Mouse (Mus musculus): ENCODE data around the gene Myo16. TPM values are rescaled to one million over a fixed set of nuclear protein-coding genes. Genes with fewer than 3 reads are reported as not detected.

The Myo16 gene
- polyA plus RNA-seq, 1 experiment from 2014 or later = 0.25 TPM

DNA sequence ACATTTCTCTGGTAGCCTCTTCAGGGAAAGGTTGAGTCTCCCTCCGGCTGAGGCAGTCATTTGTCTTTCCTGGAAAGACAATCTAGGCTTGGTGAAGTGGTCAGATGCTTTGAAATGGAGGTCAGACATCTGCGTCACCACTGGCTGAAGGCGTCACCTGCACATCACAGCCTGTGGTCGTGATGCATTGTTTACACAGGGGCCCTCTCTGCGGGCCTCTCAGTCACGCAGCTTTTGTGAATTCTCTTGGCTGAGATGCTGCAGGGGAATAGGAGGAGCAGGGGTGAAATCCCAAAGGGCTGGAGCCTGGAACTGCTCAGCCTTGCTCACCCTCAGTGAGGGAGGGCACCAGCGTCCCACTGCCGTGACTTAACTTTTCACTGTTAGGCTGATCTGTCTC, 346.1 kb downstream of the Myo16 start:
- H3K4me1 ChIP-seq (ENCODE audit: insufficient read depth, low read length) = no peaks in the 10 kb centered on the region
- no peak overlapping the region for H3K4me3 ChIP-seq (ENCODE audit: low read length)
- no peak overlapping the region for H3K27ac ChIP-seq (ENCODE audit: low read length)
- H3K27me3 ChIP-seq (ENCODE audit: insufficient read depth, low read length) = no peaks in the 10 kb centered on the region
- H3K9me3 ChIP-seq (ENCODE audit: low read length) = 0 out of 2 replicates have a peak, but pooled peaks cover 6% of the 10 kb centered on the region
- WGBS = 20% methylated on average over 8 of the region's 8 CpGs
- no peak overlapping the region for H3K4me2 ChIP-seq (replicated peaks; ENCODE audit: low read depth, low read length)
- no peaks in the 10 kb centered on the region for H3K36me3 ChIP-seq (ENCODE audit: insufficient read depth, low read length)
- no peak for ATAC-seq (ENCODE audit: low FRiP score, low TSS enrichment)
- H3K9ac ChIP-seq (replicated peaks; ENCODE audit: low read length) = no peak overlapping the region

- H3K27ac ChIP-seq (ENCODE audit: low read length) = no peak overlapping the region
- 85% methylated on average over 6 of the region's 6 CpGs for WGBS
- H3K27me3 ChIP-seq (ENCODE audit: insufficient read depth, low read length) = no peaks in the 10 kb centered on the region
- H3K4me3 ChIP-seq (ENCODE audit: low read length) = no peak overlapping the region
- no peak overlapping the region for H3K4me2 ChIP-seq (replicated peaks; ENCODE audit: low read depth, low read length)
- H3K36me3 ChIP-seq (ENCODE audit: insufficient read depth, low read length) = no peaks in the 10 kb centered on the region
- H3K9ac ChIP-seq (replicated peaks; ENCODE audit: low read length) = no peak overlapping the region
- H3K9me3 ChIP-seq (ENCODE audit: low read length) = 0 out of 2 replicates have a peak, but pooled peaks cover 6% of the 10 kb centered on the region
- no peaks in the 10 kb centered on the region for H3K4me1 ChIP-seq (ENCODE audit: insufficient read depth, low read length)
- ATAC-seq (ENCODE audit: low FRiP score, low TSS enrichment) = no peak
Measured at GRCm38 (mm10) chr8:10500465-10500864, 346.8 kb downstream of the Myo16 start.

DNA sequence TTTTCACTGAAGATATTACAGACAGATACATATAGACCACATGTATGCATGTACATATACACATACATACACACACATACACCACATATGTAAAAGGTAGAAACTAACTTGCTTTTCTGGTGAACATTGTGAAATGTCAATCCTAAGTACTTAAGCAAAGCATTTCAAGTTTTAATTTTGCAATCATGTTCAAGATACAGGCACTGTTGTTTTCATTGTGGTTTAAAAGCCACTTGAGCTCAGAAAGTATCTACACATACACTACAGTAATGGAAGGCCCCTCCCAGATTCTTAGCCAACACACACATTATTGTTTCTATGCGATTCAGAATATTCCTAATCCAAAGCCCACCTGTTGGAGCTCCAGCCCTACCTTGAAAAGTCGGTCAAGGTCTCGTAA, 348.0 kb downstream of the Myo16 start:
- WGBS = 97% methylated on average over 3 of the region's 3 CpGs
- no peak overlapping the region for H3K9ac ChIP-seq (replicated peaks; ENCODE audit: low read length)
- no peak overlapping the region for H3K4me2 ChIP-seq (replicated peaks; ENCODE audit: low read depth, low read length)

GRCm38 (mm10) chr8:10512105-10512504, 358.4 kb downstream of the Myo16 start:
- Histone ChIP-seq H3K9ac (replicated peaks; ENCODE audit: low read length) (no peak overlapping the region), H3K27ac (ENCODE audit: low read length) (no peak overlapping the region), H3K27me3 (ENCODE audit: insufficient read depth, low read length) (no peaks in the 10 kb centered on the region), H3K36me3 (ENCODE audit: insufficient read depth, low read length) (no peaks in the 10 kb centered on the region), H3K9me3 (ENCODE audit: low read length) (0 out of 2 replicates have a peak, but pooled peaks cover 2% of the 10 kb centered on the region), H3K4me2 (replicated peaks; ENCODE audit: low read depth, low read length) (no peak overlapping the region), H3K4me3 (ENCODE audit: low read length) (no peak overlapping the region), H3K4me1 (ENCODE audit: insufficient read depth, low read length) (no peaks in the 10 kb centered on the region)
- 84% methylated on average over 3 of the region's 3 CpGs for WGBS
- ATAC-seq (ENCODE audit: low FRiP score, low TSS enrichment) = no peak

More for the DNA sequence above, 348.0 kb downstream of the Myo16 start:
- H3K36me3 ChIP-seq (ENCODE audit: insufficient read depth, low read length) = no peaks in the 10 kb centered on the region
- no peaks in the 10 kb centered on the region for H3K27me3 ChIP-seq (ENCODE audit: insufficient read depth, low read length)
- H3K9me3 ChIP-seq (ENCODE audit: low read length) = no peaks in the 10 kb centered on the region
- H3K4me1 ChIP-seq (ENCODE audit: insufficient read depth, low read length) = no peaks in the 10 kb centered on the region
- H3K27ac ChIP-seq (ENCODE audit: low read length) = no peak overlapping the region
- no peak for ATAC-seq (ENCODE audit: low FRiP score, low TSS enrichment)
- H3K4me3 ChIP-seq (ENCODE audit: low read length) = no peak overlapping the region

DNA sequence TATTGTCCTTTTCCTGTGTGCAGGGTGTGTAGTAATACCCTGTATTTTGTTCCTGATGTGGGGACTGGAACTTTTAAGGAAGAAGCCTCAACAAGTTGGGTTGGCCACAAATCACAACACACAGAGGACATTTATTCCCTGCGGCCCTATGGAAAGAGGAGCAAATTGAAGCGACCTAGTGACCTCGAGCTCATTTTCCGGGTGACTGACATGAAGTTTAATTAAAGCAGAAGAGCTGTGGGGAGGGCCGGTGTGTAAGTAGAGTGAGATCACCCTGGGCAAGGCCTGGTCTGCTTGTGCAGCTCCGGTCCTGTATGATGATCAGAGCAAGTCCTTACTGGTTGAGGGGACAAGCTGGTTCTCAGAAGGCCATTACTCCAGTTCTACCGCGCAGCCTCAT, 363.7 kb downstream of the Myo16 start:
- WGBS = 42% methylated on average over 8 of the region's 8 CpGs
- no peak overlapping the region for H3K4me3 ChIP-seq (ENCODE audit: low read length)
- no peaks in the 10 kb centered on the region for H3K36me3 ChIP-seq (ENCODE audit: insufficient read depth, low read length)
- no peaks in the 10 kb centered on the region for H3K4me1 ChIP-seq (ENCODE audit: insufficient read depth, low read length)
- H3K27ac ChIP-seq (ENCODE audit: low read length) = no peak overlapping the region
- no peak overlapping the region for H3K9ac ChIP-seq (replicated peaks; ENCODE audit: low read length)
- ATAC-seq (ENCODE audit: low FRiP score, low TSS enrichment) = no peak
- no peak overlapping the region for H3K4me2 ChIP-seq (replicated peaks; ENCODE audit: low read depth, low read length)
- H3K9me3 ChIP-seq (ENCODE audit: low read length) = no peaks in the 10 kb centered on the region
- H3K27me3 ChIP-seq (ENCODE audit: insufficient read depth, low read length) = no peaks in the 10 kb centered on the region

DNA sequence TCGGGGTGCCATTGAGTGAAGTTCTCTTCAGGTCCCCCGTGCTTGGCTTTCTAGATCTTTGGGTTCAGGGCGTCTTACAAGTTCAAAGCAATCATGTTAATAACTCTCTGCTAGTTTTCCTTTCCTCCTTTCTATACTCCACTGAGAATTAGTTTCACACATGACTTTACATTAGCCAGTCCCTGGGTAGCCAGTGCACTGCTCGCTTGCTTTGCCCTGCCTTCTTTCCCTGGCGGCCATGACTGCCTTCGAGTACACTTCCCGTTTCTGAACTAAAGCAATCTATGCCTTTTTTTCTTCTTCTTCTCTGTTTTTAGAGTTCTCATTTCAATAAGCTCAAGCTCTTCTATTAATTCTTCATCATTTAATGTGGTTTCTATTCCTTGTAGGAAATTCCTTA, 365.6 kb downstream of the Myo16 start:
- H3K4me2 ChIP-seq (replicated peaks; ENCODE audit: low read depth, low read length) = no peak overlapping the region
- no peaks in the 10 kb centered on the region for H3K9me3 ChIP-seq (ENCODE audit: low read length)
- no peaks in the 10 kb centered on the region for H3K4me1 ChIP-seq (ENCODE audit: insufficient read depth, low read length)
- H3K4me3 ChIP-seq (ENCODE audit: low read length) = no peak overlapping the region
- no peak overlapping the region for H3K9ac ChIP-seq (replicated peaks; ENCODE audit: low read length)
- WGBS = 73% methylated on average over 7 of the region's 7 CpGs
- H3K36me3 ChIP-seq (ENCODE audit: insufficient read depth, low read length) = no peaks in the 10 kb centered on the region
- ATAC-seq (ENCODE audit: low FRiP score, low TSS enrichment) = no peak
- no peak overlapping the region for H3K27ac ChIP-seq (ENCODE audit: low read length)
- H3K27me3 ChIP-seq (ENCODE audit: insufficient read depth, low read length) = no peaks in the 10 kb centered on the region

DNA sequence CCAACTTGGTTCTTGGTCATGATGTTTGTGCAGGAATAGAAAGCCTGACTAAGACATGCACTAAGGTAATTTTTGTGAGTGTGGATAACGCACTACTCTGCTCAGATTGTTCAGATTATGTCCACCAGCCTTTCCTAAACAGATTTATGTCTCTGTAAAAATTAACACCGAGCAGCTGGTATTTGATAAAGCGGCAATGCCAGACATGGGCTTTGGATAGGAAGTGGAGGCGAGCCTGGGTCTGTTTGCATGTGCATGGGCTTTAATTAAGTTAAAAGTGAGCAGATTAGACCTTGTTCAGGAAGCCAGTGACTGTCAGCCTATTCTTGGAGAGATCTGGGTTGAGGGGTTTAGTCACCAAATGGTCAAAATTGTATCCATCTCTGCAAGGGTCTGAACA, 367.8 kb downstream of the Myo16 start:
- no peaks in the 10 kb centered on the region for H3K4me1 ChIP-seq (ENCODE audit: insufficient read depth, low read length)
- WGBS = 77% methylated on average over 4 of the region's 4 CpGs
- H3K4me3 ChIP-seq (ENCODE audit: low read length) = no peak overlapping the region
- H3K9me3 ChIP-seq (ENCODE audit: low read length) = no peaks in the 10 kb centered on the region
- H3K27me3 ChIP-seq (ENCODE audit: insufficient read depth, low read length) = no peaks in the 10 kb centered on the region
- no peaks in the 10 kb centered on the region for H3K36me3 ChIP-seq (ENCODE audit: insufficient read depth, low read length)
- H3K4me2 ChIP-seq (replicated peaks; ENCODE audit: low read depth, low read length) = no peak overlapping the region
- no peak overlapping the region for H3K27ac ChIP-seq (ENCODE audit: low read length)
- no peak for ATAC-seq (ENCODE audit: low FRiP score, low TSS enrichment)
- H3K9ac ChIP-seq (replicated peaks; ENCODE audit: low read length) = no peak overlapping the region

- WGBS = 67% methylated on average over 4 of the region's 4 CpGs
Measured at GRCm38 (mm10) chr8:10525686-10526085, 372.0 kb downstream of the Myo16 start.

DNA sequence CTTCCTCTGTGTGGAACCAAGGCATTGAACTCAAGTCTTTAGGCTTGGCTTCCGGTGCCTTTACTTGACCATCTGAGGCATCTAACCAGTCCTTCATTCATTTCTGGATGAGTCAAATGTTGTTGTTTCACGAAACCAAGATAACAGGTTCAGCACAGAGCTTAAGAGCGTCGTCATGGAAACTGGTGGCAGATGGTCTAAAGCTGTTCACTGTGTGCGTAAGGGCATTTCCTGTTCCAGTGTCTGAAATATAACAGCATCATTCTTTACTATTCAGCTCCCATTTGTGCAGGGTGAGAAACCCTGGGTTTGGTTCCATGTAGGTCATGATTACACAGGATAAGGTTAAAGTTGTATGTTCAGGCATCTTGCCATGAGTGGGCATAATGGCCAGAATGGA, 372.9 kb downstream of the Myo16 start:
- Histone ChIP-seq H3K27me3 (ENCODE audit: insufficient read depth, low read length) (no peaks in the 10 kb centered on the region), H3K4me1 (ENCODE audit: insufficient read depth, low read length) (no peaks in the 10 kb centered on the region), H3K36me3 (ENCODE audit: insufficient read depth, low read length) (no peaks in the 10 kb centered on the region), H3K9ac (replicated peaks; ENCODE audit: low read length) (no peak overlapping the region), H3K9me3 (ENCODE audit: low read length) (no peaks in the 10 kb centered on the region), H3K4me3 (ENCODE audit: low read length) (no peak overlapping the region), H3K27ac (ENCODE audit: low read length) (no peak overlapping the region), H3K4me2 (replicated peaks; ENCODE audit: low read depth, low read length) (no peak overlapping the region)
- 73% methylated on average over 5 of the region's 5 CpGs for WGBS
- no peak for ATAC-seq (ENCODE audit: low FRiP score, low TSS enrichment)

More at GRCm38 (mm10) chr8:10525686-10526085, 372.0 kb downstream of the Myo16 start:
- ATAC-seq (ENCODE audit: low FRiP score, low TSS enrichment) = no peak
- H3K9me3 ChIP-seq (ENCODE audit: low read length) = no peaks in the 10 kb centered on the region
- no peaks in the 10 kb centered on the region for H3K4me1 ChIP-seq (ENCODE audit: insufficient read depth, low read length)
- no peak overlapping the region for H3K27ac ChIP-seq (ENCODE audit: low read length)
- no peak overlapping the region for H3K9ac ChIP-seq (replicated peaks; ENCODE audit: low read length)
- H3K36me3 ChIP-seq (ENCODE audit: insufficient read depth, low read length) = no peaks in the 10 kb centered on the region
- no peak overlapping the region for H3K4me3 ChIP-seq (ENCODE audit: low read length)
- H3K4me2 ChIP-seq (replicated peaks; ENCODE audit: low read depth, low read length) = no peak overlapping the region
- no peaks in the 10 kb centered on the region for H3K27me3 ChIP-seq (ENCODE audit: insufficient read depth, low read length)

DNA sequence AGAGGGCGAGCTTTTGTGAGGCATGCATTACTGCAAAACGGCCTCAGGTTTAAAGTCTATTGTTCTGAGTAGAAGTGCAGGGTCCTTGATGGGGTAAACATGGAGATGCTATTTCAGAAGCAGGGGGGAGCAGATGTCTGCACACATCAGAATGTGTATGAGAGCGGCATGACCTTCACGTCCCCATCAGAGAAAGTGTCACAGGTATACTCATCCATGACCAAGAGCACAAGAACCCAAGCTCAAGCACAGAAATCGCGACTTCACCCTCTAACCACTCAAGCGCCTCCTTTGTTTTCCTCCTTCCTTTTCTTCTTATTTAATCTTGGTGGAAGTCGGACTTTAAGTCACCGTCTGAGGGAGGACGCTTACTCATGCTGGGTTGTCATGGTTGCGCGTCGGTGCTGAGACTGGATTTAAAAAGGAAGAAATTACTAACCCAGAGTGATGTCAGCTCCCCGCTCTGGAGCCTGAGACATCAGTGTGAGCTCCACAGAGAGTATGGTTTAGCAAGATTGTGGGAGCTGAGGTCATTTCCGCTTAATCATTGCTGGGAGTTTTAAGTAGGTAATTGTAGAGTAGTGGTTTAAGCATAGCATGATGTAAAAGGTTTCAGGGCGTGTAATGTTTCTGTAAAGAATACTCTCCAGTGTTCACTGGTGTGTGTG, 381.0 kb downstream of the Myo16 start:
- ATAC-seq (ENCODE audit: low FRiP score, low TSS enrichment) = no peak
- H3K36me3 ChIP-seq (ENCODE audit: insufficient read depth, low read length) = no peaks in the 10 kb centered on the region
- no peaks in the 10 kb centered on the region for H3K9me3 ChIP-seq (ENCODE audit: low read length)
- H3K27ac ChIP-seq (ENCODE audit: low read length) = no peak overlapping the region
- WGBS = 68% methylated on average over 16 of the region's 16 CpGs
- H3K27me3 ChIP-seq (ENCODE audit: insufficient read depth, low read length) = no peaks in the 10 kb centered on the region
- H3K4me3 ChIP-seq (ENCODE audit: low read length) = no peak overlapping the region
- H3K4me1 ChIP-seq (ENCODE audit: insufficient read depth, low read length) = no peaks in the 10 kb centered on the region
- no peak overlapping the region for H3K9ac ChIP-seq (replicated peaks; ENCODE audit: low read length)
- no peak overlapping the region for H3K4me2 ChIP-seq (replicated peaks; ENCODE audit: low read depth, low read length)
